Mouse (Mus musculus): ENCODE results near the gene Nup214.

- TF ChIP-seq CTCF (IDR thresholded peaks at IDR 0.05; ENCODE audit: low read depth, low read length) (no peak), TAL1 (conservative IDR thresholded peaks at IDR 0.05; ENCODE audit: low read depth, low read length) (no peak)
These were observed 115.9 kb downstream of the Nup214 start for GRCm38 (mm10) chr2:32090145-32090544.
